Mouse (Mus musculus): ENCODE data around the gene Gypa. TPM values are rescaled to one million over a fixed set of nuclear protein-coding genes. Genes with fewer than 3 reads are reported as not detected.
A peak's percentile ranks its signal among the peaks of the same experiment; 100 is the strongest.

Gene Gypa
- polyA plus RNA-seq (2012; rRNA removed) = 0.08 TPM in 1 of 2 replicates, not detected in the other

DNA sequence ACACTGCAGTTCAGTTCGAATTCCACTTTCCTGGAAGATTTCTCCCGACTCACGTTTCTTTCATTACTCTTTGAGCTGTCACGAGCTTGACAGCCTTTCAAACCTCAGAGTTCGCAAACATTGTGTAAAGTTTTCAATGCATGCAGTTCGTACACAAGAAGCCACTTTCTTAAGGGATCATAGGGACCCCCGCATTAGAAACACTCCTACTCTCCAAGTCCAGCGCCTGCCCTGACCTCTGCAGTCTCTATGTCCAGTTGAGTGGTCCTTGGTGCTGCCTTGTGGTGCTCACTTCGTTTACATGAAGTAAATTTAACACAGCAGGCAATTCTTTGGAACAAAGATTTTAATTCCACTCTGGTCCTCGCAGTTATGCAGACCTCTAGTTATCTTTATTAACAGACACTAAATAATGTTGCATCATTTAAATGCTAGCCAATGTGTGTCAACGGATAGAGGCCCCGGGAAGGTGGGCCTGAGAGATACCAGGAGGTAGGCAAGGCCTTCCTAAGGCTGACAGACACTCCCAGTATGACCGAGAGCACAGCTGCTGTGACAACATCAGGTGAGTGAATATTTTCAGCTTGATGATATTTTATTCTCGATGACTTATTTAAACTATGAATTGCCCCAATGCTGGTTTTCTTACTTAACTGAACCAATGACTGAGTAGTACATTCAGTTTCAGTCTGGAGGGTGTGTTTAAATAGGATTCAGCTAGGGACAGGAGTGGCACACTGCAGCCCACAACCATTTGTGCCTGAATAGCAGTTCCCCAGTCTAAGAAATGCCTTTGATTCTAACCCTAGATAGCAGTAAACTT, at the start of gene Gypa:
TSS of gene Gypa (plus strand) at position 259 of the 823 bp plus-strand sequence.
- peak within 1 kb of the TSS; percentile 57 for H3K4me3 ChIP-seq (ENCODE audit: insufficient read depth, low read depth, low read length)
- H3K4me1 ChIP-seq (ENCODE audit: control insufficient read depth, insufficient read depth, low read length) = no peaks in the 10 kb centered on the region
- H3K27me3 ChIP-seq (replicated peaks; ENCODE audit: control insufficient read depth, insufficient read depth, low read length) = no peaks in the 10 kb centered on the region
- TF ChIP-seq POLR2A (IDR thresholded peaks at IDR 0.05; ENCODE audit: low read depth, low read length) (no peak), CTCF (conservative IDR thresholded peaks at IDR 0.05; ENCODE audit: insufficient read depth, insufficient read length, low read depth, low read length) (no peak)
- no peak within 1 kb of the TSS for H3K27ac ChIP-seq (ENCODE audit: insufficient read depth, low read depth, low read length)
- DNase-seq = no peak
- no peaks in the 10 kb centered on the region for H3K36me3 ChIP-seq (ENCODE audit: control insufficient read depth, insufficient read depth, low read length)
- 34% methylated on average over 14 of the region's 14 CpGs for WGBS

- DNase-seq = peak; percentile 19
- 52% methylated on average over 4 of the region's 4 CpGs for WGBS
- H3K27me3 ChIP-seq (replicated peaks; ENCODE audit: control insufficient read depth, insufficient read depth, low read length) = no peaks in the 10 kb centered on the region
- H3K4me3 ChIP-seq (ENCODE audit: insufficient read depth, low read depth, low read length) = no peak overlapping the region
- no peaks in the 10 kb centered on the region for H3K36me3 ChIP-seq (ENCODE audit: control insufficient read depth, insufficient read depth, low read length)
- no peaks in the 10 kb centered on the region for H3K4me1 ChIP-seq (ENCODE audit: control insufficient read depth, insufficient read depth, low read length)
- H3K27ac ChIP-seq (ENCODE audit: insufficient read depth, low read depth, low read length) = no peak overlapping the region
- no peak for TF ChIP-seq CTCF (conservative IDR thresholded peaks at IDR 0.05; ENCODE audit: insufficient read depth, insufficient read length, low read depth, low read length)
- TF ChIP-seq POLR2A (IDR thresholded peaks at IDR 0.05; ENCODE audit: low read depth, low read length) = no peak
Measured at GRCm38 (mm10) chr8:80444534-80445072, 49.0 kb upstream of the Gypa start.

- H3K4me3 ChIP-seq (ENCODE audit: insufficient read depth, low read depth, low read length) = no peak overlapping the region
- TF ChIP-seq POLR2A (IDR thresholded peaks at IDR 0.05; ENCODE audit: low read depth, low read length) = no peak
- no peak for TF ChIP-seq CTCF (conservative IDR thresholded peaks at IDR 0.05; ENCODE audit: insufficient read depth, insufficient read length, low read depth, low read length)
- 21% methylated on average over 4 of the region's 4 CpGs for WGBS
- peak; percentile 43 for DNase-seq
- H3K27me3 ChIP-seq (replicated peaks; ENCODE audit: control insufficient read depth, insufficient read depth, low read length) = no peaks in the 10 kb centered on the region
- no peaks in the 10 kb centered on the region for H3K4me1 ChIP-seq (ENCODE audit: control insufficient read depth, insufficient read depth, low read length)
- H3K27ac ChIP-seq (ENCODE audit: insufficient read depth, low read depth, low read length) = no peak overlapping the region
- H3K36me3 ChIP-seq (ENCODE audit: control insufficient read depth, insufficient read depth, low read length) = no peaks in the 10 kb centered on the region
Measured at GRCm38 (mm10) chr8:80447217-80447616, 46.4 kb upstream of the Gypa start.

DNA sequence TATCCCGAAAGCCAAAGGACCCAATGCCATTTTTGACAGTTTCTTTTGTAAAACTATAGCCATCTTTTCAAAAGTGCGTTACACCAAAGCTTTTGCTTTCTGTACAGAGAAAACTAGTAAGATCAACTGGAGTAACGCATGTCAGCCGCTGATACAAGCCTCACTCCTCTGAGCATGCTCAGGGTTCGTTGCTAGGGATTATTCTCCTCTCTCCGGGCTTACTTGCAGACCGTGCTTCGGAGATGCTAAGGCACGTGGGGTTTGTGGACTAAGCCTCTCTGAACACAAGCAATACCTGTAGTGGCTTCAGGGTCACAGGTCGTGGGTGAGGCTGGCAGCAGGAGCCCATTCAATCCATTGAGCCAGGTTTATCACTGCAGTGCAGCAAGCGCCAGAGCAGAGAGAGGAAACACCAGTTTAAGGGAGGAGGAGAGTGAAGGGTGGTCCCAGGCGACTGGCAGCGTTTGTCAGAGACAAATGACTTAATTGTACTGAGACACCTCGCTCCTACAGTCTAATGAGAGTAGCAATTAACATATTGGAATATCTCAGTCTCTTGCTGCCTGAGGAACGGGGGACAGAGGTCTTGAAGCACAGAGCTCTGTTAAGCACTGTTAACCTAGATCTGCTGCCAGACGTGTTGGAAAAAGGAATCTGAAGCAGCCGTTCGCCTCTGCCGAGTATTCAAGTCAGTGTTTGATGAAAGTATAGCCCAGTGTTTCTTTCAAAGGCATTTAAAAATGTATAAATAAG, 41.5 kb upstream of the Gypa start:
- TF ChIP-seq CTCF (conservative IDR thresholded peaks at IDR 0.05; ENCODE audit: insufficient read depth, insufficient read length, low read depth, low read length) (no peak), POLR2A (IDR thresholded peaks at IDR 0.05; ENCODE audit: low read depth, low read length) (no peak)
- H3K27ac ChIP-seq (ENCODE audit: insufficient read depth, low read depth, low read length) = no peak overlapping the region
- 55% methylated on average over 19 of the region's 19 CpGs for WGBS
- no peak for DNase-seq
- H3K4me3 ChIP-seq (ENCODE audit: insufficient read depth, low read depth, low read length) = no peak overlapping the region
- no peaks in the 10 kb centered on the region for H3K27me3 ChIP-seq (replicated peaks; ENCODE audit: control insufficient read depth, insufficient read depth, low read length)
- no peaks in the 10 kb centered on the region for H3K36me3 ChIP-seq (ENCODE audit: control insufficient read depth, insufficient read depth, low read length)
- no peaks in the 10 kb centered on the region for H3K4me1 ChIP-seq (ENCODE audit: control insufficient read depth, insufficient read depth, low read length)

DNA sequence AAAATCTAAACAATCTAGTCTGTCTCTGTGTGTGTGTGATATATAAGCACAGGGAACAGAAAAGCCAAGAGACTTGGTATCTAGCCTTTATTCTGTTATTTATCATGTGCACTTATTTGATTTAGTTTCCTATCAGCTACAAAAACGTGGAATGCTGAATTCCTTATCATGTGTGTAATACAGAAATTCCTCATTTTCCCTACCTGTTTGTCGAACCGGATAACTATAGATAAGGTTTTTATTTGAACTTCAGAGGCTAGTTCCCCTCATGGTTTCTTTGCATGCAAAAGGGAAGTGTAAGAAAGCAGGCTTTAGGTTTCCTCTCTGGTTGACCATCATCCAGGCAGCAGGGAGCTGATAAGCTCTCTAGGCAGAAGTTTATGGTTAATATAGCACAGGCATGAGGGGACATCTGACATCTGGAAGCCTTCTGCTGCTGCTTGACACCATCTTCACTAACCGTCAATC, 30.1 kb upstream of the Gypa start:
- Histone ChIP-seq H3K27ac (ENCODE audit: insufficient read depth, low read depth, low read length) (no peak overlapping the region), H3K4me3 (ENCODE audit: insufficient read depth, low read depth, low read length) (no peak overlapping the region), H3K27me3 (replicated peaks; ENCODE audit: control insufficient read depth, insufficient read depth, low read length) (no peaks in the 10 kb centered on the region), H3K36me3 (ENCODE audit: control insufficient read depth, insufficient read depth, low read length) (no peaks in the 10 kb centered on the region), H3K4me1 (ENCODE audit: control insufficient read depth, insufficient read depth, low read length) (no peaks in the 10 kb centered on the region)
- TF ChIP-seq CTCF (conservative IDR thresholded peaks at IDR 0.05; ENCODE audit: insufficient read depth, insufficient read length, low read depth, low read length) = no peak
- TF ChIP-seq POLR2A (IDR thresholded peaks at IDR 0.05; ENCODE audit: low read depth, low read length) = no peak
- no peak for DNase-seq
- WGBS = 77% methylated on average over 4 of the region's 4 CpGs

- TF ChIP-seq POLR2A (IDR thresholded peaks at IDR 0.05; ENCODE audit: low read depth, low read length) (no peak), CTCF (conservative IDR thresholded peaks at IDR 0.05; ENCODE audit: insufficient read depth, insufficient read length, low read depth, low read length) (no peak)
- no peaks in the 10 kb centered on the region for H3K27me3 ChIP-seq (replicated peaks; ENCODE audit: control insufficient read depth, insufficient read depth, low read length)
- DNase-seq = peak; percentile 49
- H3K4me1 ChIP-seq (ENCODE audit: control insufficient read depth, insufficient read depth, low read length) = no peaks in the 10 kb centered on the region
- no peak overlapping the region for H3K27ac ChIP-seq (ENCODE audit: insufficient read depth, low read depth, low read length)
- WGBS = 19% methylated on average over 7 of the region's 7 CpGs
- no peak overlapping the region for H3K4me3 ChIP-seq (ENCODE audit: insufficient read depth, low read depth, low read length)
- H3K36me3 ChIP-seq (ENCODE audit: control insufficient read depth, insufficient read depth, low read length) = no peaks in the 10 kb centered on the region
Measured at GRCm38 (mm10) chr8:80474971-80475370, 18.6 kb upstream of the Gypa start.

GRCm38 (mm10) chr8:80478156-80478555, 15.4 kb upstream of the Gypa start:
- TF ChIP-seq CTCF (conservative IDR thresholded peaks at IDR 0.05; ENCODE audit: insufficient read depth, insufficient read length, low read depth, low read length) = no peak
- TF ChIP-seq POLR2A (IDR thresholded peaks at IDR 0.05; ENCODE audit: low read depth, low read length) = no peak
- WGBS = 87% methylated on average over 5 of the region's 5 CpGs
- no peak for DNase-seq

More at GRCm38 (mm10) chr8:80478156-80478555, 15.4 kb upstream of the Gypa start:
- no peaks in the 10 kb centered on the region for H3K36me3 ChIP-seq (ENCODE audit: control insufficient read depth, insufficient read depth, low read length)
- no peaks in the 10 kb centered on the region for H3K4me1 ChIP-seq (ENCODE audit: control insufficient read depth, insufficient read depth, low read length)
- H3K27me3 ChIP-seq (replicated peaks; ENCODE audit: control insufficient read depth, insufficient read depth, low read length) = no peaks in the 10 kb centered on the region
- no peak overlapping the region for H3K27ac ChIP-seq (ENCODE audit: insufficient read depth, low read depth, low read length)
- H3K4me3 ChIP-seq (ENCODE audit: insufficient read depth, low read depth, low read length) = no peak overlapping the region
